Mouse (Mus musculus) bone marrow macrophage, adult 2 months (primary cell): ENCODE results near the gene Hcfc1r1. TPM values are rescaled to one million over a fixed set of nuclear protein-coding genes. Genes with fewer than 3 reads are reported as not detected.

Experiments
- H3K27ac ChIP-seq: 2 replicates; pipeline ENCODE4 v1.5.1; 2012; ENCODE audit warnings: low read depth, low read length; ENCODE audit not compliant: insufficient read depth
- H3K4me1 ChIP-seq: 2 replicates; pipeline ENCODE4 v1.6.1; 2012; ENCODE audit warnings: low read length; ENCODE audit not compliant: control insufficient read depth, insufficient read depth
- H3K4me3 ChIP-seq: 2 replicates; pipeline ENCODE4 v1.5.1; 2012; ENCODE audit warnings: mild to moderate bottlenecking, low read length, moderate library complexity; ENCODE audit not compliant: insufficient read depth
- CTCF ChIP-seq: IDR thresholded peaks from 2 replicates; pipeline ENCODE4 v1.5.1; 2012; ENCODE audit warnings: low read depth, mild to moderate bottlenecking, low read length, moderate library complexity
- POLR2A ChIP-seq: IDR thresholded peaks from 2 replicates; pipeline ENCODE4 v1.6.1; 2012; ENCODE audit warnings: mild to moderate bottlenecking, low read depth, low read length, borderline replicate concordance
- polyA plus RNA-seq: library from polyadenylated mRNA; stranded (reverse); fragments of >200 nt; gene quantifications from 2 replicates; pipeline ENCODE4 v1.2.4, GENCODE M21; 2012; ENCODE audit not compliant: missing spikeins, insufficient read depth, insufficient read length

Hcfc1r1 gene
- polyA plus RNA-seq, 1 experiment: 118 TPM

DNA sequence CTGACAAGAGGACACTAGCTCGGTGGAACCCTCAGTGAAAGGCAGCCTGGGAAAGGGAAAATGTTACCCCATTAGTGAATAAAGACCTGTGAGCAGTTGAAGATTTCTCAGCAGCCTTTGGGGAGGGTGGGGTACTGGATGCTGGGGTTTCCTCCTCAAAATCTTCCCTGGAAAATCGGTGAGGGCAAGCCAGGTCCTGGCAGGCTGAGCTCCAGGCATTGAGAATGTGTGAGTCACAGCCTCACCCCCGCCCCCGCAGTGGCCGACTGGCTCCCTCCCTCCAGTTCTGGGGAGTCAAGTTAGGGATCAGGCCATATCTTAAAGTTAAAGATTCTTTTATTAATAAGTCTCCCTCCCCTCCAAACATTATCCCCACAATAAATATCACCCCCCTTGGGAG is 1.7 kb downstream of the Hcfc1r1 start:
- Histone ChIP-seq H3K4me3 (no peak overlapping the region), H3K27ac (no peak overlapping the region), H3K4me1 (peaks cover 17% of the 10 kb centered on the region)
- TF ChIP-seq CTCF (no peak), POLR2A (no peak)

DNA sequence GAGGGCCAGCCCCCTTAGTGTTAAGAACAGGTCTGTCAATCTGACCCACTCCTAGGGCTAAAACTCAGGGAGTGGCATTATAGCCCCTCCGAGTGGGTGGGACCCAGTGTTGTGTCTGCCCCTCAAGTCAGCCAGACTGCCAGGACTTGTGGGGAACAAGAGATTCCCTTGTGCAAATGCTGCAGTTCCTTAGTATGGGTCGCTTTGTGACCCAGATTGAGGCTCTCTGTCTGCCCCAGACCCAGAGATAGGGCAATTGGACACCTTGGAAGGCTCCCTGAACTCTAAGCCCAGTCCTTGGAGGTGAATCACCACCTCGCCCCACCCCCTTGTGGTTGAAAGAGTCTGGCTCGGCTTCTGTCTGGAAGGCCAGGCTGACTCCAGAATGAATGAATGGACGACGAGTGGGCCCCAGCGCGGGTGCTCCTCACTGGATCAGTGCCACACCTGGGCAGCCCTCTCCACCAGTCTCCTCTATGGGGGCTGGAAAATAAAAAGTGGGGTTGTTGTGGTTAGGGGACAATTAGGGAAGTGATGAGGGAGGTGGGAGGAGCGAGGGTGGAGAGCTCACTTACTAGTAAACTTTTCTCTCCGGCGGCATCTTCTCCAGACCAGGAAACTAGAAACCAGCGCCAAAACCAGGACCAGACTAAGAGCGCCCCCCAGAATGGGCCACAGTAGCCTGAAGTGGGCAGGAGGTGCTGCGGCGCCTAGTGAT is 2.3 kb downstream of the Hcfc1r1 start:
- peaks cover 17% of the 10 kb centered on the region for H3K4me1 ChIP-seq
- H3K4me3 ChIP-seq: peak overlapping the region; percentile 74
- TF ChIP-seq POLR2A: no peak
- H3K27ac ChIP-seq: peak overlapping the region; percentile 17

DNA sequence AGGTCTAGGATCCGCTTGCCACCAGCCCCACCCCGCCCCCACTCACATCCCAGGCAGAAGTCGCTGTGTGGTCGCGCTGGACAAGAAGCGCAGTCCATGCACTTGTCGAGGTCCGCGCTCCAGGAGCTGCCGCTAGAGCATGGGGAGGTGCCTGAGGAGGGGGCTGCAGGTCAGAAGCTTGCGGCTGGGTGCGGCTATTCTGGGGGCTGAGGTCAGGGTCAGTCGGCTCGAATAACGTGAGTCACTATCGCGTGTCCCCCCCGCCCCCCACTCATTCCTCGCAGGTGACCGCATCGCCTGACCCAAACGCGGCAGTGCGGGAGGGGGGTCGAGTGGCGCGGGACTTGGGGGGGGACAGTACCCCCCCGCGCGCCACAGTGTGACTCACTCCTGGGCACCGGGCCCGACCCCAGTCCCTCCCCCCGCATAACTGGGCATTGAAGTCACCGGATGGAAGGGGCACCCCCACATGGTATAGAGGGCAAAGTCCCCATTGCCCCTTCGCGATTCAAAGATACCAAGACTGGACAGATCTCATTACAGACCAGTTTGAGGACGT is 3.2 kb downstream of the Hcfc1r1 start:
- no peak for TF ChIP-seq POLR2A
- TF ChIP-seq CTCF: no peak
- Histone ChIP-seq H3K27ac (0 out of 2 replicates have a peak overlapping the region, but pooled peaks have one; percentile 7), H3K4me1 (peaks cover 17% of the 10 kb centered on the region), H3K4me3 (peak overlapping the region; percentile 74)

- TF ChIP-seq CTCF: no peak
- no peak for TF ChIP-seq POLR2A
- H3K4me3 ChIP-seq: peak within 1 kb of the TSS; percentile 74
- H3K27ac ChIP-seq: peak within 1 kb of the TSS; percentile 24; the same call in 1 of the 2 replicates
- peaks cover 17% of the 10 kb centered on the region for H3K4me1 ChIP-seq
These were observed 3.9 kb downstream of the Hcfc1r1 start, which contains the start of gene Tnfrsf12a for GRCm38 (mm10) chr17:23677236-23677679. Tnfrsf12a (minus strand) TSS chr17:23677468.

DNA sequence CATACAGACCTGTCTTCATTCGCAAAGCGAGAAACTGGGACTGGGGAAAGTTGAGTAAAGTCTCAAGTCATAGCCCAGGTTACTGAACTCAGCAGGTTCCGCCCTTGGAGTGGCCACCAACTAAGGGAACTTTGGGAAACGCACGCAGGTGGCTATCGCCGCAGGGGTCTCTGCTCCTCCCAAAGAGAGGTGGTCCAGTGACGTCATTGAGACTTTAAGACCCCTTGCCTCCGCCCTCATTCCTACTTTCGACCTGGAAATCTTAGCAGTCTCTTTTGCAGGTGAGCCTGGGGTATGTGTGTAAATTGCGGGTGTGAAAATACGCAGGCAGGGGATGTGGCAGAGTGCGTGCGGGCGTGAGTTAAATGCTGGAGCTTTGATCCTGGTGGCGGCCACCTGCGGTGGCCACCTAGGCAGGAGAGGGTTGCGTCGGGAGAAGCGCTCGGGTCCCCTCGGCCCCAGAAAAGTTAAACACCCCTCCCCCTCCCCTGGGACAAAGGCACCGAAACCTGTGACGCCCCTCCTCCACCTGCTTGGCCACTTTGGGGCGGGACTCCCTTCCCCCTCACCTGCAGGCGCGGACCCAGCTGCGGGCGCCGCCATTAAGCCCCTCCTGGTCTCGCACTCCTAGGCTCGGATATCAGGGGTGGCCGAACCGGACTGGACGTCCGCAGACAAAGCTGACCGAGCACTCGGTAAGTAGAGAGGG is 5.9 kb downstream of the Hcfc1r1 start, which contains the start of gene Cldn6:
Gene Cldn6 (plus strand): TSS at position 123 of the 709 bp plus-strand sequence.
- H3K27ac ChIP-seq: no peak within 1 kb of the TSS
- TF ChIP-seq CTCF (no peak), POLR2A (no peak)
- no peak within 1 kb of the TSS for H3K4me3 ChIP-seq
- peaks cover 14% of the 10 kb centered on the region for H3K4me1 ChIP-seq

DNA sequence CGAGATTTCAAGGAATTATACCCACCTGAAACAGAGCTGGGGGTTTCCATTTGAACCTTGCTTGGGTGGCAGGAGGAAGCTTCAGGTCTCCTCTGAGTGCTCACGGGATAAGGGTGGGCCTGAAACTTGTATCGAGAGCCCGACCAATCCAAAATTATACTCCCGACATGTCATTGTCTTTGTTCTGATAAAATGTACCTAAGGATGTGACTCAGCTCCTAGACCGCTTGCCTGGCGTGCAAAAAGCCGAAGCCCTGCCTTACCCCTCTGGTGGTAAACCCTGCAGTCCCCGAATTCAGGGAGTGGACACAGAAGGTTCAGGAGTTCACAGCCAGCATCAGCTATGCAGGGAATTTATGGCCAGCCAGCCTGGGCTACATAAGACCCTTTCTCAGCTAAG is 6.9 kb downstream of the Hcfc1r1 start:
- peaks cover 9% of the 10 kb centered on the region for H3K4me1 ChIP-seq
- H3K4me3 ChIP-seq: no peak overlapping the region
- H3K27ac ChIP-seq: no peak overlapping the region
- TF ChIP-seq CTCF (no peak), POLR2A (no peak)

- peaks cover 3% of the 10 kb centered on the region; the same call in 1 of the 2 replicates for H3K4me1 ChIP-seq
- H3K27ac ChIP-seq: no peak overlapping the region
- TF ChIP-seq POLR2A (no peak), CTCF (no peak)
- no peak overlapping the region for H3K4me3 ChIP-seq
These were observed 7.7 kb downstream of the Hcfc1r1 start for GRCm38 (mm10) chr17:23681086-23681485.

DNA sequence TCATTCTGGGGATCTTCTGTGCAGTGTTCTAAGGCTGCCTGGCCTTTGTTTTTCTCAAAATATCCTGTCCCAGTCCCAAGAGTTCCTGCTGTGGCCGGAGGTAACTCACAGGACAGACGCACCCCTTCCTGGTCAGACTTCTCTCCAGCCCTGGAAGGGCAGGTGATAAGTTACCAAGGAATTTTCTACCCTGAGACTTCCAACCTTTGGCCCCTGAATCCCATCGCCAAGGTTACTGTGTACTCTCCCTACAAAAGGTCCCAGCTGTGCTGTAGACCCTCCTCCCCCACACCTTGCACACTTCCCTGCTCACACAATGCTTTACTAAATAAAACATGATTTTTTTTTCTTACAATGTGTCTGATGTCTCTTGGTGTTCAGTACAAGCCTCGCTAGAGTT is 8.7 kb downstream of the Hcfc1r1 start:
- no peak overlapping the region for H3K27ac ChIP-seq
- no peak overlapping the region for H3K4me3 ChIP-seq
- TF ChIP-seq POLR2A: no peak
- no peak for TF ChIP-seq CTCF

DNA sequence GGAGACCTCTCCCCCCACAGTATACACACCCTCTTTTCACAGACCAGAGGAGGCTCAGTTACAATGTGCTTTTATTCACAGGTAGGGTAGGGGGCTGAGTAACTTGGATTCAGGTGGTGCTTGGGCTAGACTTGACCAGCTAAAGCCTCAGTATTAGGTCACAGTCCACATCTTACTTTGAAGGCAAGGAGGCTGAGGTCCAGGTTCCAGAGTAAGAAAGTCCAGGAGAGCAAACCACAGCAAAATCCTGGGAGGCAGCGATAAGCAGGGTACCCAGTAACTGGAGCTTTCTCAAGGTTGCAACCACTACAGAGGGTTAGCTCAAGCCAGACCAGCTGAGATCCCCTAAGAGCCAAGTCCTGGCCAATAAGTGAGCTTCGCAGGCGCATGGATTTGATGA is 9.1 kb downstream of the Hcfc1r1 start:
- Histone ChIP-seq H3K4me1 (peaks cover 2% of the 10 kb centered on the region; the same call in 1 of the 2 replicates), H3K4me3 (no peak overlapping the region), H3K27ac (no peak overlapping the region)
- no peak for TF ChIP-seq POLR2A

More for the DNA sequence above, 8.7 kb downstream of the Hcfc1r1 start:
- peaks cover 3% of the 10 kb centered on the region; the same call in 1 of the 2 replicates for H3K4me1 ChIP-seq

GRCm38 (mm10) chr17:23683226-23683625 is 9.8 kb downstream of the Hcfc1r1 start:
- Histone ChIP-seq H3K4me3 (no peak overlapping the region), H3K27ac (no peak overlapping the region), H3K4me1 (no peaks in the 10 kb centered on the region)
- TF ChIP-seq POLR2A: no peak
- TF ChIP-seq CTCF: no peak
